Mouse (Mus musculus) olfactory bulb, adult 2 months (tissue): ENCODE data around the gene Akap13.

ENCODE experiments used
- CTCF ChIP-seq: fragments of 200-500 bp; IDR thresholded peaks from 2 replicates; pipeline ENCODE4 v1.5.1; 2012; ENCODE audit warnings: low read depth, mild to moderate bottlenecking, low read length, moderate library complexity; ENCODE audit not compliant: insufficient read depth
- POLR2A ChIP-seq: fragments of 200-500 bp; IDR thresholded peaks from 2 replicates; pipeline ENCODE4 v1.6.1; 2012; ENCODE audit warnings: mild to moderate bottlenecking, low read depth, low read length, moderate library complexity; ENCODE audit not compliant: insufficient read depth

DNA sequence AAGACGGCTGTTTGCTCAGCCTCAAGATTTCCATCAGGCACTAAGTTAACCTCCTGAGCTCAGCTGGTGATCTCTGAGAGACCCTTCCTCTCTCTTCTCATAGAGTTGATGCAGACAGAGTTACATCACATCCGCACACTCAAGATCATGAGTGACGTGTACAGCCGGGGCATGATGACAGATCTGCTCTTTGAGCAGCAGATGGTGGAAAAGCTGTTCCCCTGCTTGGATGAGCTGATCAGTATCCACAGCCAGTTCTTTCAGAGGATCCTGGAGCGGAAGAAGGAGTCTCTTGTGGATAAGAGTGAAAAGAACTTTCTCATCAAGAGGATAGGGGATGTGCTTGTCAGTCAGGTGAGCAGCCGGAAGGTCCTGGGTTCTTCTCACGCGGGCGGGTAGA is 271.5 kb downstream of the Akap13 start:
- TF ChIP-seq CTCF: no peak
- TF ChIP-seq POLR2A: no peak
